ENCODE assay signal across 7 mouse cellular contexts in the genomic region with DNA sequence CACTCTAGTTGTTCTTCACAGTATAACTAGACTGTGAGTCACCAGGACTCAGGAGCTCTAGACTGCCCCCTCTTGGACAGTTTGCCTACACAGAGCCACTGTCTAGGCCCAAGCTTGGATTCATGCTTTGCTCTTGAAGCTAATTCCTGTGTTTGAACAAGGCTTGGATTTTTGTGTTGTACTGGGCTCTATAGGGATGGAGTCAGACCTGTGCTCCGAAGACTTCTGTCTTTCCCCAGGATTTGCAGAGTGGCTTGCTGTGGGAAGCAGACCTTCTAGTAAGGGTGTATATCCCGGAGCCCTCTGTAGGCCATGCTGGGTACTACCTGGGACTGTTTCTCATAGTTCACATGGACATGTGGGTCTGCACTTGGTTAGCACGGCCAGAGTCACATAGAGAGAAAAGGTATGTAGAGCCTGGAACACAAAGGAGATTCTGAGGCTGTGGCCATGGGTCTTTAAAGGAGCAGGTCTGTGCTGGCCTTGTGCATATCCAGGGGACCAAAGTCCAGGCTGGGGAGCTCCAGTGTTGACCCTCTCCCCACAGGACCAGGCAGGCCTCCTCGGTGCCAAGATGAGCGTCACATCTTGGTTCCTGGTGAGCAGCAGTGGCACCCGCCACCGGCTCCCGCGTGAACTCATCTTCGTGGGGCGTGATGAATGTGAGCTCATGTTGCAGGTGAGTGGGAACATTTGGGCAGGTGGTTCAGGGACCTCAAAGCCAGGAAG. TPM values are rescaled to one million over a fixed set of nuclear protein-coding genes. Genes with fewer than 3 reads are reported as not detected.
DNase-seq lines count a peak whose midpoint lies in the region; ATAC-seq and TF ChIP-seq lines count a peak whose summit lies in the region.

No protein-coding gene starts in this region.

- peak; percentile 54 for TF ChIP-seq CTCF in ES-Bruce4 (IDR thresholded peaks at IDR 0.05; ENCODE audit: low read depth, low read length)
- TF ChIP-seq CTCF in heart, postnatal 0 days (IDR thresholded peaks at IDR 0.05; ENCODE audit: low read depth): peak; percentile 46
- peak; percentile 84 for TF ChIP-seq CTCF in layer of hippocampus, adult 2 months (conservative IDR thresholded peaks at IDR 0.05)

- H3K4me2 ChIP-seq in heart, postnatal 0 days (ENCODE audit: low read depth, low read length): no peak overlapping the region

- no peak overlapping the region for H3K4me3 ChIP-seq in ES-Bruce4 (ENCODE audit: low read depth, low read length)
- no peak overlapping the region for H3K4me3 ChIP-seq in heart, postnatal 0 days (ENCODE audit: low read depth, low read length)
- no peak overlapping the region for H3K4me3 ChIP-seq in layer of hippocampus, adult 2 months

- no peak overlapping the region for H3K27ac ChIP-seq in ES-Bruce4 (ENCODE audit: insufficient read depth, low read length)
- no peak overlapping the region for H3K27ac ChIP-seq in heart, postnatal 0 days (ENCODE audit: low read depth)
- no peak overlapping the region for H3K27ac ChIP-seq in layer of hippocampus, adult 2 months

- DNase-seq in heart, postnatal 0 days (ENCODE audit: low spot score): peak; percentile 44
- peak; percentile 59 to 72 for DNase-seq in layer of hippocampus, adult 2 months (ENCODE audit: low spot score in 2 of 2)
- peak; percentile 66 to 82 for DNase-seq in lung, postnatal 4 days
- DNase-seq in right cerebral cortex, postnatal 14 days: peak; percentile 79

- no peaks in the 10 kb centered on the region; the same call in 1 of the 2 replicates for H3K36me3 ChIP-seq in ES-Bruce4 (ENCODE audit: control insufficient read depth, insufficient read depth, low read length, poor library complexity, severe bottlenecking)
- H3K36me3 ChIP-seq in heart, postnatal 0 days (replicated peaks; ENCODE audit: control insufficient read depth, insufficient read depth, low read length): no peaks in the 10 kb centered on the region

- H3K27me3 ChIP-seq in ES-Bruce4 (ENCODE audit: control insufficient read depth, insufficient read depth, low read length, poor library complexity, severe bottlenecking): no peaks in the 10 kb centered on the region
- 0 out of 2 replicates have a peak, but pooled peaks cover 7% of the 10 kb centered on the region for H3K27me3 ChIP-seq in heart, postnatal 0 days (ENCODE audit: control insufficient read depth, insufficient read depth, low read length)

- no peak for TF ChIP-seq EP300 in ES-Bruce4 (IDR thresholded peaks at IDR 0.05; ENCODE audit: insufficient read depth, low read depth, low read length)
- no peak for TF ChIP-seq EP300 in heart, postnatal 0 days (IDR thresholded peaks at IDR 0.05; ENCODE audit: low read depth)

- no peaks in the 10 kb centered on the region for H3K9me3 ChIP-seq in ES-Bruce4 (replicated peaks; ENCODE audit: control insufficient read depth, insufficient read depth, low read length, poor library complexity, severe bottlenecking)
- H3K9me3 ChIP-seq in heart, postnatal 0 days (replicated peaks; ENCODE audit: control insufficient read depth, low read length): no peaks in the 10 kb centered on the region

- no peak for TF ChIP-seq POLR2A in ES-Bruce4 (IDR thresholded peaks at IDR 0.05; ENCODE audit: insufficient read depth, low read length)

- H3K9ac ChIP-seq in ES-Bruce4 (ENCODE audit: low read depth, poor library complexity, severe bottlenecking): no peak overlapping the region
- no peak overlapping the region for H3K9ac ChIP-seq in heart, postnatal 0 days (replicated peaks; ENCODE audit: low read depth, low read length)

- H3K4me1 ChIP-seq in ES-Bruce4 (ENCODE audit: control insufficient read depth, insufficient read depth, low read length): peaks cover 2% of the 10 kb centered on the region
- peaks cover 12% of the 10 kb centered on the region; the same call in 1 of the 2 replicates for H3K4me1 ChIP-seq in heart, postnatal 0 days (ENCODE audit: control insufficient read depth, insufficient read depth)

- peak; percentile 73 for ATAC-seq in activated CD4-positive, CD25-positive, alpha-beta regulatory T cell, adult 4 months
- ATAC-seq in common myeloid progenitor, adult 5-6 weeks (replicated peaks; ENCODE audit: low read depth, poor library complexity, severe bottlenecking): peak; percentile 74
- ATAC-seq in heart, postnatal 0 days (ENCODE audit: insufficient read depth, low read depth): peak; percentile 42

- WGBS in heart, postnatal 0 days: 74% methylated on average over 11 of the region's 11 CpGs

RNA-seq across cellular contexts. Expression of a gene that starts 4.0 kb away (rescaled TPM):
- 102 and 104 TPM in 2 replicates for polyA plus RNA-seq in ES-Bruce4 (2011; ENCODE audit: insufficient read depth, insufficient read length, low read depth, missing spikeins)
- polyA plus RNA-seq in activated CD4-positive, CD25-positive, alpha-beta regulatory T cell, adult 4 months (2017; shearing (Covaris generic)): 1 to 10 TPM; 2.3 to 2.5 TPM
- 0.97 and 2.4 TPM in 2 replicates for total RNA-seq in common myeloid progenitor, adult 5-6 weeks (2017)
- total RNA-seq in heart, postnatal 0 days (2014; rRNA removed; ENCODE audit: low replicate concordance): 10.1 and 17.6 TPM in 2 replicates
- 1.8 and 2.4 TPM in 2 replicates for polyA plus RNA-seq in heart, postnatal 0 days (2015; fragmentation: Nextera tagmentation; extraction: Ambion mirVana)
- total RNA-seq in layer of hippocampus, adult 2 months (2021): 100 to 1,000 TPM; 194 to 210 TPM

RNA-seq across cellular contexts. Expression of a gene that starts 36.2 kb away (rescaled TPM):
- polyA plus RNA-seq in ES-Bruce4 (2011; ENCODE audit: insufficient read depth, insufficient read length, low read depth, missing spikeins): 0.90 and 1.1 TPM in 2 replicates
- 1 to 10 TPM in 1 of 2 experiments, under 1 TPM in 1; 0.50 to 4.7 TPM for polyA plus RNA-seq in activated CD4-positive, CD25-positive, alpha-beta regulatory T cell, adult 4 months (2017; shearing (Covaris generic))
- total RNA-seq in common myeloid progenitor, adult 5-6 weeks (2017): 4.6 and 8.0 TPM in 2 replicates
- 6.8 and 7.2 TPM in 2 replicates for total RNA-seq in heart, postnatal 0 days (2014; rRNA removed; ENCODE audit: low replicate concordance)
- polyA plus RNA-seq in heart, postnatal 0 days (2015; fragmentation: Nextera tagmentation; extraction: Ambion mirVana): 3.4 and 4.7 TPM in 2 replicates
- 1 to 10 TPM; 8.6 to 9.7 TPM for total RNA-seq in layer of hippocampus, adult 2 months (2021)

RNA-seq across cellular contexts. Expression of a gene that starts 45.6 kb away (rescaled TPM):
- polyA plus RNA-seq in ES-Bruce4 (2011; ENCODE audit: insufficient read depth, insufficient read length, low read depth, missing spikeins): 2.2 and 5.0 TPM in 2 replicates
- polyA plus RNA-seq in activated CD4-positive, CD25-positive, alpha-beta regulatory T cell, adult 4 months (2017; shearing (Covaris generic)): 1 to 10 TPM; 2.2 to 2.6 TPM
- 0.27 and 0.87 TPM in 2 replicates for total RNA-seq in common myeloid progenitor, adult 5-6 weeks (2017)
- total RNA-seq in heart, postnatal 0 days (2014; rRNA removed; ENCODE audit: low replicate concordance): 3.2 and 18.3 TPM in 2 replicates
- 4.6 TPM in 2 replicates for polyA plus RNA-seq in heart, postnatal 0 days (2015; fragmentation: Nextera tagmentation; extraction: Ambion mirVana)
- under 1 TPM; 0.44 to 0.52 TPM for total RNA-seq in layer of hippocampus, adult 2 months (2021)

RNA-seq across cellular contexts. Expression of a gene that starts 49.6 kb away (rescaled TPM):
- 70.4 and 78.0 TPM in 2 replicates for polyA plus RNA-seq in ES-Bruce4 (2011; ENCODE audit: insufficient read depth, insufficient read length, low read depth, missing spikeins)
- 10 to 100 TPM; 17.3 to 23.5 TPM for polyA plus RNA-seq in activated CD4-positive, CD25-positive, alpha-beta regulatory T cell, adult 4 months (2017; shearing (Covaris generic))
- 79.1 and 95.3 TPM in 2 replicates for total RNA-seq in common myeloid progenitor, adult 5-6 weeks (2017)
- 206 and 234 TPM in 2 replicates for total RNA-seq in heart, postnatal 0 days (2014; rRNA removed; ENCODE audit: low replicate concordance)
- polyA plus RNA-seq in heart, postnatal 0 days (2015; fragmentation: Nextera tagmentation; extraction: Ambion mirVana): 60.6 and 70.9 TPM in 2 replicates
- total RNA-seq in layer of hippocampus, adult 2 months (2021): 100 to 1,000 TPM; 152 to 160 TPM

Comparison
In these comparisons a context has a peak if more than half of its experiments do, and no peak if none do; other contexts are left out.
1. RNA of a gene that starts 4.0 kb away (total RNA-seq): 194 to 210 TPM in layer of hippocampus, adult 2 months; 10.1 to 17.6 TPM in heart, postnatal 0 days and 0.97 to 2.4 TPM in common myeloid progenitor, adult 5-6 weeks; every median in the first group is over 10 times any median in the second.
2. Peak in every context shown above with its lines, with median percentiles within 50 percentile points of each other: CTCF ChIP-seq, ATAC-seq and DNase-seq.